Mouse (Mus musculus): ENCODE results near the gene Wdr17.
"Not testable (repeated sequence)": the region's sequence is repeated elsewhere in the genome, so short reads cannot be mapped to it uniquely, and the experiment has no call there.

Gene Wdr17

DNA sequence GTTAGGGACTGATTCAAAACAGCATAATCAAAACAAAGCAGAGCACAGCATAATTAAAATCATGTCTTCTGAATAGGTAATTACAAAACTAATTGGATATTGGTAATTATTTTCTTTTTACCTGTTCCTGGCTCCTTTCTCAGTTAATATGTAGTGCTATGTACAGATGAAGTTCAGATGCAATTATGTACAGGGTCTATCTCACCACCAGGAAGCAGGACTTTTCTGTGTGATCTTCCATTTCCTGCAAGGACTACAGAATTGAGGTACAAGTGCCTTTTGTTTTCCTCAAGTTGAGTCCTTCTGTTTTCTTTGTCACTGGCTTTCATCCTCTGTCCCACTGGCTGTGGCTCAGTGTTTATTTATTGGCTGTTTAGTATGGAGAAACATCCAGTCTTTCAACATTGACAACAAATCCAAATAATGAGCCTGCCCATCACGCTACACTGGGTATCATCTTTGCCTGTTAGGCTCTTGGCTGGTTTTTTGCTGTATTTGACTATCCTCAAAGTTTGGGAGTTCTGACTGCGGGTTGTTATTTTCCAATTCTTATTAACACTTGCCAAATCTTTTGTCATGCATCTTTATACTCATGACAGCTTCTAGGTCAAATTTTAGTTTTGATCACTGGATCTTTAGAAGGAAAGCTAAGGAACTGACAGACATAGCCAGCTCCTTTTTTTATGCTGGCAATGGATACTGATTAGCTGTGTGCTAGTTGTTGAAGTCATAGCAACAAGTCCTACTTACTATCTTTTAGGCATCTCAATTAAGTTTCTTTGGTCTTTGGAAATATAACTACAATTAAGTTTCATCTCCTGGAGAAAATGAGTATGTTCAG is 94.9 kb downstream of the Wdr17 start:
- no peak for DNase-seq

DNA sequence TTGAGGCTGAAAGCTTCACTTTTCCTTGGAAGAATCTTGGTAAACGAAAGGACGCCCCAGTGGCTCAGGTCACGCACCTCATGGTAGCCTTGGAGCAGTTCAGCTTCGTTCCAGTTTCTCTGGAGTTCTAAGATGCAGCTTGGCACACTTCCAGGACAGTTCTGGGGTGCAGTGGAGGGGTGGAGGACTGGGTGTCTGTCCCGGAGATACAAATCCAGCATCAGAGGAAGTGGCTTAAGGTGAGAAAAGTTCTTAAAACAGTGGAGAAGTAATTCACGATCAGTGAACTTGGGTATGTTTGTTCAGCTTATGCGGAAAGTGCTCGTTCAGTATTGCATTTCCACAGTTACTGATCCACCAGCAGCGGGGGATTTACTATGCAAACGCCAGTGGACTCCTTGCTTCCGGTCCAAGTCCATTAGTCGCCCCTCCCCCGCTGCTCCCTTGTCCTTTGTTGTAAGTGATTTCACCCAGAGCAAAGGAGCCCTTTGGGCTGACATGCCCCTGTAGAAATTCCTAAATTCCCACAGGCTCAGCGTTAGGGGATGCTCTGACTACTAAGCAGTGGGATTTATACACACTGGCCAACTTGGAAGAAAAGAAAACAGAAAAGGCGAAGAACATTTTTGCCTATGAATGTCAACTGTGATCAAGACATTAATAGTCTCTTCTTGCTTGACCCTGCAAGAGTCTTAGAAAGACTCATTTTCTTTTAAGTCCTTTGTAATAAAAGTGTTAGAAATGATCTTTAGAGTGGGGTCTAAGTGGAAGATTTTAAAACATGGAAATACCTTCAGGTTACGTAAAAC is 106.6 kb downstream of the Wdr17 start:
- DNase-seq, result no peak

DNA sequence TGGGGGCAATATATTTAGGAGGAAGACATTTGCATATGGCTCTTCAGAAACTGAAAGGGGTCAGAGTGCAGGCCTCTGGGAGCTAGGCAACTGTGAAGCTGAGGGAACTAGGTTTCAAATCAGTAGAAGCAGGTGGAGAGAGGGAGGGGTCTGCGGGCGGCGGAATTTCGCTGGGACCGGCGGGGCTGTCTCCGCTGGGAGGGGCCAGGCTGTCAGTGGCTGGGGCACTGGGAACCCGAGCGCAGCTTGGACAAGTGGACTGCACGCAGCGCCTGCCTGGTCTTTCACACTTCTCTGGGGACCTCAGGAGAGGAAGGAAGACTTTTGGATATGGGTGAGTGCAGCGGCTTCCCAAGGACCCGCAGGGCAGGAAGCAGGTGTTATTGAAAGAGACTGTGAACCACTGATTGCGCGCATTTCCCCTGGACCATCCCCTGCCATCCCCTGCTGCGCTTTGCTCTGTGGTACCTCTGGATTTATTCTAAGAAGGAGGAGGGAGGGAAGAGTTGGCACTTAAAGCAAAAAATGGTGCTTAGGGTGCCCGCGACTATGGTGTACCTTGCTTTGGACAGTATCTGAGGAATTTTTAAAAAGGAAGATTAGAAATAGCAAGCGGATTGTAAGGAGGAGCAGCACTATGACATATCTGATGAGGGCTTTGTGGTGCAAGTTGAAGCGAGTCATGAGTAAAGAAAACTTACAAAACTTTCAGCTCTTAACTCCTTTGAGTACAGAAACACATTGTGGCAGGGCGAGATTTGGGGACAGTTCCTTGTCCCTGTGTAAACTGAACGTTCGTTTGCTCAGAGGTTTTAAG is 107.5 kb downstream of the Wdr17 start:
- no peak for DNase-seq

DNA sequence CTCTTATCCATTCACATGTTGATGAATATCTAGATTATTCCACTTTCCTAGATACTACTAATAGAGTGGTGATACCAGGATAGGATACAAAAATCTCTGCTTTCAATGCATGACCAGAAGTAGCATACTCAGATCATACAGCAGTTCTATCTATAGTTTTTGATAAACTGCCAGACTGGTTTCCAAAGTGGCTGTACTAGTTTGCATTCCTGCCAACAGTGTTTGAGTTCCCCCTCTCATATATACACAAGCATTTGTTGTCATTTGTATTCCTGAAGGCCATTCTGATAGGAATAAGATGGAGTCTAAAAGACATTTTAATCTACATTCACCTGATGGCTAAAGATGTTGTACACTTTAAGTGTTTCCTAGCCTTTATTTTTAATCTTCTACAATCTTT is 110.0 kb downstream of the Wdr17 start:
- no peak for DNase-seq

DNA sequence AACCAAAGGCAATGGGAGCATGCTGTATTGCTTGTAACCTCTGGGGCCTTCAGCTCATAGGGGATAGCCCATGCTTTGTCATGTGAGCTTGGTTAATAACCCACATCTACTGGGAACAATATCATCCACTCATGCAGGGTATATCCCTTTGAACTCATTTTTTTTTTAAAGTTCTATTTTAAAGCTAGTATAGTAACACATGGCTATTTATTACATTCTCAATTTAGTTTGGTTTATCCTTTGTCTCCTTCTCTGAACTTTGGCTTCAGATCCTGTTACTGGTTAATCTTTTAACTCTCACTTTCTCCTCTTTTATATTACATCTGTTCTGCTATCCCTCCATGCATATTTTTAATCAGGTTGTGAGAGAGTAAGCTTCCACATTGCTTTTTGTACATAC is 110.7 kb downstream of the Wdr17 start:
- DNase-seq, result no peak

DNA sequence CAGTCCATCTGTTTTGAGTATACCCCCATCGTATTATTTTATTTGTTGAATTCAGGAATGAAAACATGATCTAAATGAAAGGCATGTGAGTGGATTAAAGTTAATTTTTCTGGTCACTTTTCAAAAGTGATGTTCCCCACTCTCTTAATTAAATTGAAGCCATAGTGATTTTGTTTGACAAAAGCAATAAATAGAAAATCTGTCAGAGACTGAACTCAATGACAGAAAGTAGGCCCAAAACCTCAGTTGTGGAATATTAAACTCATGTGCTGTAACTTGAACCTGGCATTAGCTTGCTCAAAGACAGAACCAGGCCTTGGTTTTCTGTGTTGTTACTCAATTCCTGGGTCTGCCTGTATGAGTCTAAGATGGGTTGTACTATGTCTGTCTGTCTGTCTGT is 129.3 kb downstream of the Wdr17 start:
- DNase-seq, result no peak

DNA sequence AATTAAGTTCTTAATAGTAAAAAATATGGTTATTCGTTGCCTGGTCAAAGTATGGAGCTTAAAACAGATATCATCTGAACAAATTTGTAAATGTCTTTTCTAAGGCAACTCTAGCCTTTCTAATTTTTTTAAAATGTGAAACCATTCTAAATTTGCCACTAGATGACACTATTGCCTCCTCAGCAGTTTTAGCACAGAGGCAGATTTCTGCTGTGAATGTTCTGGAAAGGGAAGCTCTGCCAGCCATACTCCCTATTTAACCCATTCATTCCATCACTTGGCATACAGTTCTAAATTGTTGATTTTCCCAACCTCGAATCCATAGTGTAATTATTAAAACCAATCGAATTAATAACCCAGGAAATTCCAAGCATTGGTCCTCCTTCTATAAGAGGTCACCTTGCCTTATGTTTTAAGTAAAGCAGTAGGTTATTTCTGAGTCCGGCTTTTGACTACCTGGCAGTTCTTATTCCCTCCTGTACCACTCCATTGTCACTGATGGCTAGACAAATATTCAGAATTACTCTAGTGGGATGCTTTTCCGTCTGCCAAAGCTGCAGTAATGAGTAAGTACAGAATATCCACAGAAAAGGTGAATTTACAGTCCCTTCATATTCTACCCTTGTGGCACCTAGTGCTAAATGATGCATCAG is 150.2 kb downstream of the Wdr17 start:
- no peak for DNase-seq

DNA sequence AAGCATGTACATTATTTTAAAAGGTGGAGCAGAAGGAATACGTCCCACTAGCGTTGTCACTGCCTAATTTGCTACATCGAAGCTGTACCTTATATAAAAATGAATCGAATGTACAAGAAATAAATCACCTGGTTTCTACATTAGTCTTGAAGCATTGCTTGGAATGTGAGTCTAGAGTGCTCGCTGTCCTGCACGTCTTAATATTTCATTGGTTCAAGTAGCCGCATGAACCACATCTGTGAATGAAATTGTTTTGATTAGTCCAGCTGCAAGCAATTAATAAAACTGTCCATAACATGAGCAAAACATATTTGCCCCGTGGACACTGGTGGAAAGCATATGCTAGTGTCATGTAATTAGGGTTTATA is 162.3 kb downstream of the Wdr17 start:
- no peak for DNase-seq

DNA sequence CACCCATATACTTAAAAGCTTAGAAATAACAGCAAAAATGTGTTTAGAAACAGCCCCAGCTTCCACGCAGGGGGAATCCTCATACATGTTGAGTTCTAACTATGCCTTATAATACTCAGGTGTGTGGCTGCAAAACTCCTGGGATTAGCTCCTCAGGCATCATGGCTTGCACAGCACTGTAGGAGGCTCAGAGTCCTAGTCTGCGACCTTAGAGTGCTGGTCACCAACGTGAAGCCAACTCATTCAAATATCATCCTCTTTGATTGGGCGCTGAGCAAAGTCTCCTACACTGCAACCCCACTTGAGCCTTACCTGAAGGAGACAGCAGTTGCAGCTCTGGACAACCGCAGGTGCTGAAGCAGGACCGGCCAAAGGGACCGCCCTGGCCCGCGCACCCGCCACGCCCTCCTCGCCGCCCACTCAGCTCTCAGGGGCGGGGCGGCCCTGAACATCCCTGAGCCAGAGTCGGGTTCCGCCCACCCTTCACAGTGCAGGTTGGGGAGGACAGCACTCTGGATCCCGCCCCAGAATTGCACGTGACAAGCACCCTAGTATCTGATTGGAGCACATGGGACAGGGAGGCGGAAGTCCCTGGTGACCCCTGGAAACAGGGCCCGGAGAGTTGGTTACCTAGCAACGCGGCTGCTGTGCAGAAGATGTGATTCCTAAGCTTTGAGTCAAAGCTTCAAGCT is 162.9 kb downstream of the Wdr17 start:
- DNase-seq, result peak; percentile 8 to 25

DNA sequence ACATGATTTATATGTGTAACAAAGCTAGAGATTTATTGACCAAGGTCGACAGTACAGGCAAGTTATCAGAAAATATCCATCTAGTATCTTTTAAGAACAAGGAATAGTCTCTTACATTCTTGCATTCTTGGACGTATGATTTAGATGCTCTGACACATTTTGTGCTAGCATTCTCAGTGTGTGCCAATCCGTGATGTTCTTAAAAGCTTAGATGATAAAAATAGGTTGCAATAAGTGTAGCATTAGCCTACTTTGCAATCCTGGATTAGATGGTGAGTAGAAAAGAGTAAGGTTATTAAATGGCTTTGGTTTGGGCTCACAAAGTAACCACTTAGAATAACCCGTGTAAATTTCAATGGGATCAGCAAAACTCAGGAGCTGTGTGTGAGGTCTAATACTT is 168.5 kb downstream of the Wdr17 start:
- no peak for DNase-seq

DNA sequence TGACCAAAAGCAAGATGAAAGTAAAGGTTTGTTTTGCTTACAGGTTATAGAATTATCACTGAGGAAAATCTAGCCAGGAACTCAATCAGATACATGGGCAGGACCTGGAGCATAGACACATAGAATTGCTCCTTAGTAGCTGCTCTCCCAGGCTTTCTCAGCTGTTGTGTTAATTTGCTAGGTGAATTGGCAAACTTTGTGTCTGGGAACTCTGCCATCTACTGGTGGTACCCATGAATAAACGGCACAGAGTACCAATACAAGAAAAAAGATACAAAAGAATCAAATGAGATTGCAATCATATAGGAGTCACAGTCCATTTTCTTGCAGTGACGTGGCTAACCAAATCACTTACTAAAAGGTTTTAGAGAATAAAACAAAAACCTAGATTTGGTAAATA is 181.2 kb downstream of the Wdr17 start:
- no peak for DNase-seq

DNA sequence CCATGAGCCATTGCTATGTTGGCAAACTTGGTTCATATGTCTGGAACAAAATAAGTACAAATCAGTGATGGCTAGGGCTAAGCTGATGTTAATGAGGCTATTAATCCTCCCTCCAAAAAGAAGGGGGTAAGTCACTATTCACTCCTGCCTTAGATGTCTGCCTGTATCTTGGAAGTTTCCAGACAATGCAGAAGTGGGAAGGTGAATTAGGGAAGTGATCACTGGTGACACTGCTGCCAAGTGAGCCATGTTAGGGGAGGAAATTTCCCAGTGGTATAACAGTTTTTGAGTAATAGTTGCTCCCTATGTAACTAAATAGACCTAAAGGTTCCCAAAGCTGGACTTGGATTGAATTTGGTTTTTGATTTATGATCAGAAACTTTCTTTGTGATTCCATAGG is 215.2 kb downstream of the Wdr17 start:
- DNase-seq, result no peak

DNA sequence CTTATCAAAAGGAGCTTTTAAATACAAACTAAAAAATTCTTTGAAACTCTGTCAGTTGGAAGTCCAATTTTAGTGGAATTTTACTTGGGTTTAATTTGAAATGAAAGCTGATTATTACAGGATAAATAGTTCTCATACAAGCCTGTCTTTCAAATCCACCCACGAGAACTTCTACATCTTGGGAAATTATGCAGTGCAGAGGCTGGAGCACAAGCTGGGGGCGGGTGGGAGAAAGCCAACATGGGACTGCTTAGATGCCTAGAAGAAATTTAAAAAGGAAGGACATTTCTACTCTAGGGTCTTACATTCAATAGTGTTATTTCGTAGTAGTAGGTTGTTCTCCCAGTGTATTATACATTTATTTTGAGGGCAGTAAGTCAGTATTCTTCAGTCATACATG is 219.2 kb downstream of the Wdr17 start:
- DNase-seq, result no peak

DNA sequence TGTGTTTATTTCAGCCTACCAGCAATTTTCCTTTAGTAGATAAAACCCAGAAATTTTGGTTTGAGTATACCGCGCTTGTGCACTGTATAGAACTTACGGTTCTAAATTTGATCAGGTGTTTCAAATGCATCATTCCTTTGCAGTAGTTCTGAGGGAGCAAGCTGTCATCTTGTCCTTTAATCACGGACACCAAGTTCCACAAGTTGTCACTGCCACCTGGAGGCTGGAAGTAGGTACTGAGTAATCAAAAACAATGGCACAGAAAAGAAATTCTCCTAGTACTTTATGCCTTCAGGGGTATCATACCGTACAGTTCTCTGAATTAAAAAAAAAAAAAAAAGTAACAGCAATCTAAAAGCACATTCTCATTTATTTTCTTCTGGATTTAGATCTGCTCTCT is 226.3 kb downstream of the Wdr17 start:
- peak; percentile 3 to 4 for DNase-seq

DNA sequence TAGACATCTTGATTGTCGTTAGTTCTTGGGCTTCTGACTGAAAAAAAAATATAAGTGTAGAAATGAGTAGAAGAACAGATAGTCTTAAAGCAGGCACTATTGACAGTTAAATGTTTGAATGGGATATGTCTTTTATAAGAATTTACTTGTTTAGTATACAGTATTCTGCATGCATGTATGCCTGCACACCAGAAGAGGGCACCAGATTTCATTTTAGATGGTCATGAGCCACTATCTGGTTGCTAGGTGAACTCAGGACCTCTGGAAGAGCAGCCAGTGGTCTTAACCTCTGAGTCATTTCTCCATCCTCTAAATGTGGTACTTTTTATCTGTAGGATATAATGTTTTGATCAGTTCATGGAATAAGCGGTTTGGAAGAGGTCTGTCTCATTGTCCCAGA is 227.3 kb downstream of the Wdr17 start:
- no peak for DNase-seq

DNA sequence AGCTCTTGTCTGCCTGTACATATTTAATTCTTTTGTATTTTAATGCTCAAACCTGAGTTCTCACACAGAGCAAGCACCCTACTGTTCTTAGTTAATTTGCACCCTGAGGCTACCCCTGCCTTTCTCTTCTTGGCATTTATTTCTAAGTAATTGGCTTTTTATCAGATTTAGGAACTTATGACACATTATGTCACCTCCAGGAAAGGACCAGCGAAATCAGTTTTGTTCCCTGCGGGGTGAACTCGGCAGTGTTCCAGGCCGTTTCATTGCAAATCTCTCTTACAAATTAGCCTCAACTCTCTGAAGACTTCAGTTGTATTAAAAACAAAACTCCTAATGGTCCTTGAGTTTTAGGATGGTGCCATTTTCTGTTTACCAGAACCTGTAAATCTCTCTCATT is 248.3 kb downstream of the Wdr17 start:
- no peak for DNase-seq

DNA sequence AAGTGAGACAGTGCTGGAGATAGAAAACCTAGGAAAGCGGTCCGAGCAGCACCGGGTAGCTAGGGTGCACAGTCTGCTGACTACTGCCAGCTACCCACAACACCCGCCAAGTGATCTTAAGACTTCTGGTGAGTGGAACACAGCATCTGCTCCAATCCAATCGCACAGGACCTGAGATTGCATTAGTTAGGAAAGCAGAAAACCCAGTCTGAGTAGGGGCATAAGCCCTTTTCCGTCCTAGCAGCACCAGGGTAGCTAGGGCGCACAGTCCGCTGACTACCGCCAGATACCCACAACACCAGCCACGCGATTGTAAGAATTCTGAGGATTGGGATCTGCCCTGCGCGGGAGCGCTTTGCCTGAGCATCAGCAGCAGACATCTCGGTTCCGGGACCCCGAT is 270.3 kb downstream of the Wdr17 start:
- DNase-seq, result not testable (repeated sequence)

DNA sequence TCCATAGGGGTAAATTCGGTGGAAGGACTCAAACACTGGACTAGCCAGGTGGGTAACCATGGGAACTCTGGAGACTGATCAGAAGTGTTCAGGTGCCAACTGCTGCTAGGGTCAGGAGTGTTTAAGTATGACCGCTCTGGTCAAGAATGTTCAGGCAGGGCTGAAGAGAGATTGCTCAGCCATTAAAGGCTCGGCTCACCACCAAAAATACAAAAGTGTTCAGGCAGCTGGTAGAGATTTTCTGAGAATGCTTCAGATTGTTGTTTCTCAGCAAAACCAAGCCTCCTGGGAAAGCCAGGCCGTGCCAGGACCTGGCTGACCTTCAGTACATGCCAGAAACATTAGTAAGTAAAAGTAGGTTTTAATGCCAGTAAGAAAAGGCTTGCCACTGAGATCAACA is 276.7 kb downstream of the Wdr17 start:
- no peak for DNase-seq

DNA sequence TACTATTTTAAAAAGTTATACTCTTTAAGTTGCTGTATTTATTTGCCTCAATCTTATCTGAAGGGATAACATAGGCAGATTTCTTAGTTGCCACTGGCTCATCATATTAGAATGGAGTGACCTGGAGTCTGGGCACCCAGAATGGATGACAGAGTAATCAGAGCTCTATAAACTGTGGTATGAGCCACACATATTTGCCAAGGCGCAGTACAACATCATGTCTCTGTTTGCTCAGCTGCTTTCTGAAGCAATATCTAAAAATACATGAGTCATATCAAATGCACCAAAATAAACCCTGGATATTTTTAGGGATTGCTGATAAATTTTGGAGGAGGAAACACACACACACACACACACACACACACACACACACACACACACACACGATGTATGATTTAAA is 277.6 kb downstream of the Wdr17 start:
- no peak for DNase-seq

DNA sequence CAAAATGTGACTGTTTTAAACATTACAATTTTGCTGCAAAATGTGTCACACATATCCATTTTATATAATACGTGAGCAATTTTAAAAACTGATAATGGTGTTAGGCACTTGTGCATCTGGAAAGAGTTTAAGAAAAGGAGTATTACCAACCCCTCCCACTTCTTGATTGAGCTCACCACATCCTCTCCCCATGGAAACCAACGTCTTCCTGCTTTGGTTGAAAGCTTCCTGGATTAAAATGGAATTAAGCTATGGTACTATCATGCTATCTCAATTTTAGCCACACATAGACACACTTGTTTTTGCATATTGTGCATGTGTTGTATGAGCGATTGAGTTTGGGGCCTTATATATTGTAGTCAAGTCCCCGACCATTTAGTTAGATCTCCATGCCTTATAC is 283.5 kb downstream of the Wdr17 start:
- DNase-seq, result no peak

DNA sequence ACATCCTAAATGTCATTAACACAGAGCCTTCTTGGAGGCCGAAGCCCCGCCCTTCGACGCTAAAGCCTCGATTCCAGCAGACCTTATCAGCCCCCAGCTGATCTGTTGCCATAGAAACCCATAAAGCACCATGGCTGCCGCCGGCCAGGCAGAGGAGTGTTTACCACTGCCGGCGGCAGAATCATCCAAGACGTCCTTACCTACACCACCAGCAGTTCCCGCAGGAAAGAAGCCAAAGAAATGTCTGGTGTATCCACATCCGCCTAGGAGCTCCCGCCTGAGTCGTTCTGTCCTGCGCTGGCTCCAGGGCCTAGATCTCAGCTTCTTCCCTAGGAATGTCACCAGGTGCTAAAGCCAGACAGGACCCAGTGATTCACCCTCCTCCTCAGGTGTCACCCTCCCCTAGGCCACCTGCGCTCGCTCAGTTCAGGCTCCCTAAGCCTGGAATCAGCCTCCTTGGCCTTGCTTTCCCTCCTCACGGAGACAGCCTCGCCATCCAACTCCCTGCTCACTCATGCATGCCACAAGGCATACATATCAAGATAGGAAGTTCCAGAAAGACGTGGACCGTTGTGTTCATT is 286.2 kb downstream of the Wdr17 start, which contains the start of gene Spata4:
Gene Spata4, plus strand, starts transcription at position 111 of the 581 bp plus-strand sequence.
- no peak for DNase-seq

DNA sequence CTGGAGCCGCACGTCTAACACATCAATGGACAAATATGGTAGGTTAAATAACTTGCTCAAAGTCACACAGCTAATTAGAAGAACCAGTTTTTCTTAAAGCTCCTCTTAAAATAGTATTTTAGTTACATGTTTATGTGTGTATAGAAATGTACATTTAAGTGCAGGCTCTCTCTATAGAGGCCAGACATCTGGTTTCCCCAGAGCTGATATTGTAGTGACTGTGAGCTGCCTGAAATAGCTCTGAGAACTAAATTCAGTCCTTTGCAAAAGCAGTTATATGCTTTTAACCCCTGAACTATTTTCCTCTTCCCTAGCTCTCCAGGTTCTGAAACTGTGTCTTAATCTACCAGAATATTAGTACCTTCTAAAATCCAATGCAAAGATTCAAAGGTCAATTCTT is 289.6 kb downstream of the Wdr17 start:
- no peak for DNase-seq

Data from thymus, postnatal 36 days (tissue).